ENCODE assay signal across 20 mouse cellular contexts in genomic region chr2:34956941-34957340, GRCm38 (mm10). TPM values are rescaled to one million over a fixed set of nuclear protein-coding genes. Genes with fewer than 3 reads are reported as not detected.
DNase-seq lines count a peak whose midpoint lies in the region; ATAC-seq lines count a peak whose summit lies in the region.
"Had no signal": no experiment of that assay in that cellular context is flagged by ENCODE, and none has a peak within 500 bp of the region (broad histone marks: within the 10 kb centered on the region; RNA-seq: fewer than 3 reads in every experiment).

No protein-coding gene starts in this region.

- DNase-seq in 416B (ENCODE audit: low read depth) (peak; percentile 77), A20 (ENCODE audit: low read depth, low spot score) (peak; percentile 27)
- no peak for DNase-seq in left cerebral cortex, postnatal 25 days (ENCODE audit: low spot score in 2 of 2)
- no peak for DNase-seq in kidney, adult 8-10 months
- no peak for DNase-seq in urinary bladder, postnatal 4 days (ENCODE audit: low spot score in 2 of 2)
- DNase-seq: adrenal gland, adult 8-10 months; adrenal gland, postnatal 25 days; B cell, adult 2 months; cerebellum, adult 18-20 months; cerebellum, adult 9-10 months; cerebellum, postnatal 14 days; forebrain, postnatal 0 days; gastrocnemius, adult 2 months; gastrocnemius, postnatal 14 days; heart, adult 18-20 months; heart, postnatal 14 days; heart, postnatal 4 days had no signal

- ATAC-seq in common myeloid progenitor, adult 5-6 weeks (replicated peaks; ENCODE audit: low read depth, poor library complexity, severe bottlenecking), result 0 out of 2 replicates have a peak, but pooled peaks have one; percentile 33
- ATAC-seq: forebrain, embryonic 14.5 days; forebrain, postnatal 0 days; hindbrain, postnatal 0 days had no signal

- intact Hi-C loops in left cerebral cortex, postnatal 25 days (cut with DNase I), result no loop called here

RNA-seq across cellular contexts. Expression of gene Traf1, which starts 4.6 kb away (rescaled TPM):
- 0.69 and 1.3 TPM in 2 replicates for total RNA-seq in common myeloid progenitor, adult 5-6 weeks (2017)
- 1 to 10 TPM in 1 of 2 experiments, under 1 TPM in 1; 0.57 to 2.1 TPM for total RNA-seq in left cerebral cortex, postnatal 25 days (2021)

RNA-seq across cellular contexts. Expression of gene Phf19, which starts 43.1 kb away (rescaled TPM):
- total RNA-seq in common myeloid progenitor, adult 5-6 weeks (2017), result 5.8 and 9.6 TPM in 2 replicates
- total RNA-seq in left cerebral cortex, postnatal 25 days (2021), result 1 to 10 TPM; 1.3 to 1.6 TPM

Comparison
In these comparisons a context has a peak if more than half of its experiments do, and no peak if none do; other contexts are left out.
1. DNase-seq: peak in 416B (single experiment) and A20 (single experiment); none in left cerebral cortex, postnatal 25 days (0 of 2), kidney, adult 8-10 months (0 of 2) and urinary bladder, postnatal 4 days (0 of 2).